Mouse (Mus musculus) olfactory bulb, adult 2 months (tissue): Measurements from ENCODE around the gene Ankrd40.

Experiments
- CTCF ChIP-seq: fragments of 200-500 bp; IDR thresholded peaks from 2 replicates; pipeline ENCODE4 v1.5.1; 2012; ENCODE audit warnings: low read depth, mild to moderate bottlenecking, low read length, moderate library complexity; ENCODE audit not compliant: insufficient read depth
- POLR2A ChIP-seq: fragments of 200-500 bp; IDR thresholded peaks from 2 replicates; pipeline ENCODE4 v1.6.1; 2012; ENCODE audit warnings: mild to moderate bottlenecking, low read depth, low read length, moderate library complexity; ENCODE audit not compliant: insufficient read depth

DNA sequence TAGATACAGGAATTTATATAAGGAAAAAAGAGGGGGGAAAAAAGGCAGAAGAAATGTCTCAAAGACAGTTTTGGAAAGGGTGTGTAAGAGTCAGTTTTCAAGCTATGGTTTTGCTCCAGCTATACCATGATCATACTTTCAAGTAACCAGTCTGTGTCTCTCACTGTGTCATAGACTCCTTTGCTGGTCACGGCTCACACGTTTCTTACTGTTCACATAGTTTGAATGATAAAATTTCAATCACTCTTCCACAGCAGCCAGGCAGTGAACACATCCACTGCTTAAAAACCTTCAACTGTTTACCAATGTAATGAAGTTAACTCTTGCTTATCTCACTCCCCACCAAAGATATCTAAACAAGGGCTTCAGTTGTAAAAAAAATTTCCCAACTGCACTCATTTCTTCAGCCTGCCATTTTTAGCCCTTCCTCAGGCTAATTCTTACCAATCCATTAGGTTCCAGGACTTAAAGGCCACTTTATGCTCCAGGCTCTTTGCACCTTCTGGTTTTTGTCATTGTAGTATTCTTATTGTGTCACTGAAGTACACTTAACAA is 13.6 kb upstream of the Ankrd40 start:
- TF ChIP-seq CTCF (no peak), POLR2A (no peak)
